Mouse (Mus musculus) heart, embryonic 16.5 days (tissue): ENCODE results near the gene Slc35a1. TPM values are rescaled to one million over a fixed set of nuclear protein-coding genes. Genes with fewer than 3 reads are reported as not detected.

Experiments
- ATAC-seq: fragments of 200-750 bp; cut with Nextera tagmentation; replicated peaks from 2 replicates; pipeline ENCODE4 v1.8.0; 2017; ENCODE audit warnings: moderate number of reproducible peaks; ENCODE audit not compliant: insufficient read depth, low FRiP score; ENCODE audit errors: extremely low read depth
- H3K27ac ChIP-seq: fragments of 300-500 bp; sonication (generic); 2 replicates; pipeline ENCODE4 v1.5.1; 2014; ENCODE audit warnings: mild to moderate bottlenecking, low read length, control low read depth, moderate library complexity
- H3K27me3 ChIP-seq: fragments of 300-500 bp; sonication (generic); 2 replicates; pipeline ENCODE4 v1.6.1; 2014; ENCODE audit warnings: low read length, mixed read lengths; ENCODE audit not compliant: control insufficient read depth, insufficient read depth
- H3K36me3 ChIP-seq: fragments of 300-500 bp; sonication (generic); 2 replicates; pipeline ENCODE4 v1.6.1; 2014; ENCODE audit not compliant: control insufficient read depth, insufficient read depth
- H3K4me1 ChIP-seq: fragments of 300-500 bp; sonication (generic); 2 replicates; pipeline ENCODE4 v1.6.1; 2014; ENCODE audit warnings: low read length, mixed read lengths; ENCODE audit not compliant: control insufficient read depth, insufficient read depth
- H3K4me2 ChIP-seq: fragments of 300-500 bp; sonication (generic); 2 replicates; pipeline ENCODE4 v1.6.1; 2014; ENCODE audit warnings: low read depth, mild to moderate bottlenecking, control low read depth, low read length
- H3K4me3 ChIP-seq: fragments of 300-500 bp; sonication (generic); 2 replicates; pipeline ENCODE4 v1.5.1; 2014; ENCODE audit warnings: mild to moderate bottlenecking, control low read depth, low read length
- H3K9ac ChIP-seq: fragments of 300-500 bp; sonication (generic); 2 replicates; pipeline ENCODE4 v1.6.1; 2014; ENCODE audit warnings: low read length, control low read depth
- H3K9me3 ChIP-seq: fragments of 300-500 bp; sonication (generic); replicated peaks from 2 replicates; pipeline ENCODE4 v1.6.1; 2016; ENCODE audit warnings: low read length; ENCODE audit not compliant: control insufficient read depth
- WGBS: fragments of 180-500 bp; shearing (Covaris S2); extraction: QIAGEN DNeasy Blood & Tissue Kit; methylation state at CpG from one replicate; pipeline ENCODE4 v1.1.7; 2014; 5-methylcytosine and 5-hydroxymethylcytosine counted together
- polyA plus RNA-seq: library from polyadenylated mRNA; unstranded; fragments of >200 nt; fragmentation: Nextera tagmentation; extraction: Ambion mirVana; gene quantifications from 2 replicates; pipeline ENCODE4 v1.2.1, GENCODE M21; 2015

The Slc35a1 gene
- polyA plus RNA-seq, 1 experiment from 2014 or later: 43.4 TPM

GRCm38 (mm10) chr4:34613571-34614145 is 73.6 kb downstream of the Slc35a1 start:
- peak overlapping the region; percentile 94 for H3K4me3 ChIP-seq
- no peak for ATAC-seq

More at GRCm38 (mm10) chr4:34613571-34614145, 73.6 kb downstream of the Slc35a1 start:
- 59% methylated on average over 6 of the region's 6 CpGs for WGBS
- Histone ChIP-seq H3K4me2 (peak overlapping the region; percentile 84), H3K27me3 (no peaks in the 10 kb centered on the region), H3K9me3 (no peaks in the 10 kb centered on the region), H3K36me3 (peaks cover 3% of the 10 kb centered on the region), H3K9ac (peak overlapping the region; percentile 96), H3K4me1 (peaks cover 21% of the 10 kb centered on the region), H3K27ac (no peak overlapping the region)

Other genes with a start within 250 kb of the Slc35a1 start
- gene Akirin2, start 136.5 kb downstream of the Slc35a1 start, polyA plus RNA-seq: 28.1 and 31.0 TPM in 2 replicates
- 63.2 and 68.9 TPM in 2 replicates for gene Orc3, start 72.5 kb downstream of the Slc35a1 start, polyA plus RNA-seq
- 51.3 and 56.9 TPM in 2 replicates for gene Rars2, start 72.5 kb downstream of the Slc35a1 start, polyA plus RNA-seq
- gene Cfap206, start 42.8 kb upstream of the Slc35a1 start, polyA plus RNA-seq: 1.3 and 1.5 TPM in 2 replicates
- gene Gm136, start 68.8 kb upstream of the Slc35a1 start, polyA plus RNA-seq: not detected in 2 replicates
- gene Smim8, start 91.0 kb upstream of the Slc35a1 start, polyA plus RNA-seq: 62.1 and 69.9 TPM in 2 replicates
- gene Zfp292, start 195.5 kb upstream of the Slc35a1 start, polyA plus RNA-seq: 12.4 and 13.0 TPM in 2 replicates
- gene Cga, start 206.3 kb upstream of the Slc35a1 start, polyA plus RNA-seq: not detected in 2 replicates